Mouse (Mus musculus) hindbrain, postnatal 0 days (tissue): ENCODE data around the gene Olfr920. TPM values are rescaled to one million over a fixed set of nuclear protein-coding genes. Genes with fewer than 3 reads are reported as not detected.

Experiments used
- ATAC-seq: fragments of 200-750 bp; cut with Nextera tagmentation; 2 replicates; pipeline ENCODE4 v1.8.0; 2017; ENCODE audit warnings: mild to moderate bottlenecking, moderate TSS enrichment, moderate library complexity
- DNase-seq: peaks from one replicate; pipeline ENCODE4 v3.0.0-alpha.2; 2015; ENCODE audit warnings: low spot score
- H3K27ac ChIP-seq: fragments of 300-500 bp; sonication (generic); 2 replicates; pipeline ENCODE4 v1.5.1; 2014; ENCODE audit warnings: mild to moderate bottlenecking
- H3K27me3 ChIP-seq: fragments of 300-500 bp; sonication (generic); 2 replicates; pipeline ENCODE4 v1.6.1; 2014; ENCODE audit warnings: low read length, mixed read lengths; ENCODE audit not compliant: insufficient read depth
- H3K36me3 ChIP-seq: fragments of 300-500 bp; sonication (generic); 2 replicates; pipeline ENCODE4 v1.6.1; 2014; ENCODE audit warnings: low read length, mixed read lengths; ENCODE audit not compliant: insufficient read depth
- H3K4me1 ChIP-seq: fragments of 300-500 bp; sonication (generic); 2 replicates; pipeline ENCODE4 v1.6.1; 2014; ENCODE audit warnings: antibody characterized with exemption, low read length, mixed read lengths; ENCODE audit not compliant: insufficient read depth
- H3K4me2 ChIP-seq: fragments of 300-500 bp; sonication (generic); 2 replicates; pipeline ENCODE4 v1.6.1; 2014; ENCODE audit warnings: low read depth, mild to moderate bottlenecking, low read length, moderate library complexity, mixed read lengths
- H3K4me3 ChIP-seq: fragments of 300-500 bp; sonication (generic); 2 replicates; pipeline ENCODE4 v1.5.1; 2014; ENCODE audit warnings: low read length
- H3K9ac ChIP-seq: fragments of 300-500 bp; sonication (generic); replicated peaks from 2 replicates; pipeline ENCODE4 v1.6.1; 2014; ENCODE audit warnings: mild to moderate bottlenecking, low read length, moderate library complexity, mixed read lengths
- H3K9me3 ChIP-seq: fragments of 300-500 bp; sonication (generic); 2 replicates; pipeline ENCODE4 v1.6.1; 2016; ENCODE audit warnings: low read length, mixed read lengths
- CTCF ChIP-seq: IDR thresholded peaks from 2 replicates; pipeline ENCODE4 v1.5.1; 2016; ENCODE audit warnings: antibody characterized with exemption, control low read depth, low read depth
- WGBS: fragments of 180-500 bp; shearing (Covaris S2); extraction: QIAGEN DNeasy Blood & Tissue Kit; methylation state at CpG from one replicate; pipeline ENCODE4 v1.1.7; 2014; 5-methylcytosine and 5-hydroxymethylcytosine counted together
- polyA plus RNA-seq: library from polyadenylated mRNA; unstranded; fragments of >200 nt; fragmentation: Nextera tagmentation; extraction: Ambion mirVana; gene quantifications from 2 replicates; pipeline ENCODE4 v1.2.1, GENCODE M21; 2015
- total RNA-seq: library from RNA; depleted of rRNA; stranded (reverse); fragments of >200 nt; gene quantifications from 2 replicates; pipeline ENCODE4 v1.2.3, GENCODE M21; 2014; rRNA removed

The Olfr920 gene
- total RNA-seq, result 0.21 TPM in 1 of 2 replicates, not detected in the other
- 0.03 and 0.06 TPM in 2 replicates for polyA plus RNA-seq

DNA sequence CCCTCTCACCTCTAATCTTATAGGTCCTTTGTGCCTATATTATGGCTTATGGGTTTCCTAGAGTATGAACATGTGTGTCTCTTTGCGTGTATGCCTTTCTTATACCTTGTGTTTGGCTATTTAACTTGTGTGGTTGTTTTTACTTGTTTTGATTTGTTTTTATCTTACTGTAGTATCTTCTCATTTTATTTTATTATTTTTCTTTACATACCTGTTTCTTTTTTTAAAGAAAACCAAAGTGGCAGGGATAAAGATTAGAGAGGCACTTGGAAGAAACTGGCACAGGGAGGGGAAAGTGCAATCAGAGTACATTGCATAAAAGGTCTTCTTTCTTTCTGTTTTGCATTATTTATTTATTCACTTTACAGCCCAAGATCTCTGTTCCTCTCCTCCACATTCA is at the start of gene Olfr920:
Gene Olfr920, plus strand, starts transcription at position 301 of the 400 bp plus-strand sequence.
- H3K4me1 ChIP-seq, result no peaks in the 10 kb centered on the region
- H3K27ac ChIP-seq, result no peak within 1 kb of the TSS

DNA sequence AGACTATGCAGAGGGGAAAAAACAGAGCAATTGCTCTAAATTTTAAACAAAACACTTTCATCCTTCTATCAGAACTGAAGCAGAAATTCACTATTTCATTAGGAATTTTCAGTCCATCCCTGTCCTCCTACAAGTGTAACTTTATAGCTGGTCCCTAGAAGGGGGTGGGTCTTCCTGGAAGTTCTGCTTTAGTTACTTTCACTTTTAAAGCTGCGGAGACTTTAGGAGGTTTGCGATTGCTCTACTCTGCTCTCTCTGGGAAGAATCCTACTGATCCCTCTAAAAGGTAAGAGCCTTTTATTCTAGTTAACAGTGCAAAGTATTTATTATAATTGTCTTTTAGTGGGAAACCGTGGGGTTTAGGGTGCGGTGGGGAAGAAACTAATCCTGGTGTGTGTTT is 34.0 kb upstream of the Olfr920 start, which contains the start of gene Vwa5a:
Gene Vwa5a, plus strand, starts transcription at position 167 of the 400 bp plus-strand sequence.
- ATAC-seq, result peak; percentile 62; the same call in 1 of the 2 replicates
- TF ChIP-seq CTCF, result no peak

More for the DNA sequence above, at the start of gene Olfr920:
- no peaks in the 10 kb centered on the region for H3K36me3 ChIP-seq
- no peaks in the 10 kb centered on the region for H3K9me3 ChIP-seq
- H3K4me2 ChIP-seq, result no peak within 1 kb of the TSS
- no peak for ATAC-seq
- DNase-seq, result no peak
- no peak within 1 kb of the TSS for H3K9ac ChIP-seq
- 90% methylated on average over 1 of the region's 1 CpGs for WGBS
- no peak within 1 kb of the TSS for H3K4me3 ChIP-seq
- H3K27me3 ChIP-seq, result no peaks in the 10 kb centered on the region
- TF ChIP-seq CTCF, result no peak

DNA sequence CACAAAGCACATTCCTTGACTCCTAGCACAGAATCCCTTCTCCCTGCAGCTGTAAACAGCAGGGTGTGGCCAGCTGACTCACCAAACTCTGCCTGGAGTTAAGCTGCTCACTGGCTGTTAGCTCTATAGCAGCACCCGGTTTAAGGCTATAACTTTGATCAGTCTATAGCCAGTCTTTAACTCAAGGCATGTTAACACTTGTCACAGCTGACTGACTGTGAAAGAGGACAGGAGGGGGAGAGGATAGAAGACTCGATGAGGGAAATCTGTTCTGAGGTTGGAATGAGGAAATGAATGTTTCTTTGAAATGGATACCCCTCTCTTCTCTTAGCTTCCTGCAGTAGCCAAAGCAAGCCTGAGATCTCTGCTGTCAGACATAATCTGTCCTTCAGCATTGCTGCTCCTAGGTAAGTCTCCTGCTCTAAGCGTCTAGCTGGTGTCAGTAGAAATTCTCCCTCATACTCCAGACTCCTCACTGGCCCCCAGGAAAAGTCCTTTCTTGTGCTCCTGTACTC is 33.1 kb upstream of the Olfr920 start:
- H3K4me3 ChIP-seq, result peak overlapping the region; percentile 35
- whole genome bisulfite sequencing, result 6% methylated on average over 3 of the region's 3 CpGs
- H3K4me1 ChIP-seq, result no peaks in the 10 kb centered on the region
- peak overlapping the region; percentile 6; the same call in 1 of the 2 replicates for H3K9ac ChIP-seq
- DNase-seq (no peak), ATAC-seq (no peak)
- no peaks in the 10 kb centered on the region for H3K27me3 ChIP-seq
- no peak overlapping the region for H3K27ac ChIP-seq
- TF ChIP-seq CTCF, result no peak
- no peaks in the 10 kb centered on the region for H3K36me3 ChIP-seq
- peak overlapping the region; percentile 57 for H3K4me2 ChIP-seq
- no peaks in the 10 kb centered on the region for H3K9me3 ChIP-seq

More for the DNA sequence above, 34.0 kb upstream of the Olfr920 start, which contains the start of gene Vwa5a:
- Histone ChIP-seq H3K27ac (no peak within 1 kb of the TSS; the same call in 1 of the 2 replicates), H3K27me3 (no peaks in the 10 kb centered on the region), H3K4me3 (peak within 1 kb of the TSS; percentile 35), H3K4me2 (peak within 1 kb of the TSS; percentile 57), H3K4me1 (no peaks in the 10 kb centered on the region), H3K9ac (peak within 1 kb of the TSS; percentile 6; the same call in 1 of the 2 replicates), H3K9me3 (no peaks in the 10 kb centered on the region), H3K36me3 (no peaks in the 10 kb centered on the region)
- 6% methylated on average over 4 of the region's 4 CpGs for WGBS
- peak; percentile 59 for DNase-seq

DNA sequence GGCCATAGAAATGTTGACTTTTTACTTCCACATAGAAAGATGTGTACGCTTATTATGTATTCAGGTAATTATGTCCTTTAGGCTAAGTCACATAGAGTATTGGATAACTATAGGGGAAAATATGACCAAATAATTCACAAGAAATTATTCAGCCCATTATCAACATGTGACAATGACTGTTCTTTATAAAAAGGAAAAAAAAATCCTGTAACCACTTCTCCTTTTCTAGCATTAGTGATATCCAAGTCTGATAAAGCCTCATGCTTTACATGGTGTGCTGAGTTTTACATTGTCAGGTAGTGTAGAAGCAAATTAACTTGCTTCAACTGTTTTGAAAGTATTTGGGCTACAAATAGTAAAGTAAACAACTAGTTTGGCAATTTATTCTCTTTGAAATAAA is 28.1 kb upstream of the Olfr920 start:
- H3K9me3 ChIP-seq, result no peaks in the 10 kb centered on the region
- no peak for TF ChIP-seq CTCF
- H3K27me3 ChIP-seq, result no peaks in the 10 kb centered on the region
- no peak for DNase-seq
- no peaks in the 10 kb centered on the region for H3K4me1 ChIP-seq
- no peak overlapping the region for H3K9ac ChIP-seq
- ATAC-seq, result no peak
- H3K4me3 ChIP-seq, result no peak overlapping the region
- H3K27ac ChIP-seq, result no peak overlapping the region
- no peaks in the 10 kb centered on the region for H3K36me3 ChIP-seq
- 93% methylated on average over 1 of the region's 1 CpGs for WGBS
- no peak overlapping the region for H3K4me2 ChIP-seq

DNA sequence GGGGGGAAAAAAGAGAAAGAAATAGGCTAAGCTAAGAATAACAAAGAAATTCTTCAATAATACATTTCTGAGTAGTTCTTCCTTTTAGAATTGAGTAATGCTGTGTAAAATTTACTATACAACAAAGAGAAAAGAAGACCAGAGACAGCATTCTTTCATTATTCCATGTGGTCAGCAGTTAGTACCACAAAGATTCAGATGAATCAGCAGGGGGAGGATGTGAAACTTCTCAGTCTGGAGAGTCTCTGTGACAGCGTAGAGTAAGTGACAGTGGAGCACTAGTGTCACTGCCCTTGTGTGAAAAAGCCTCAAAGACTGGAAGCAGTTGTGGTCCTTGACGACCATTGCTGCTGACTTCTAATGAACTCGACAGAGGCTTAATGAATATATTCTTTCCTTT is 23.9 kb upstream of the Olfr920 start:
- Histone ChIP-seq H3K4me1 (no peaks in the 10 kb centered on the region), H3K9me3 (no peaks in the 10 kb centered on the region), H3K27me3 (no peaks in the 10 kb centered on the region), H3K27ac (no peak overlapping the region), H3K4me2 (no peak overlapping the region), H3K36me3 (no peaks in the 10 kb centered on the region), H3K9ac (no peak overlapping the region), H3K4me3 (no peak overlapping the region)
- WGBS, result 75% methylated on average over 3 of the region's 3 CpGs
- no peak for DNase-seq
- TF ChIP-seq CTCF, result no peak
- ATAC-seq, result no peak

DNA sequence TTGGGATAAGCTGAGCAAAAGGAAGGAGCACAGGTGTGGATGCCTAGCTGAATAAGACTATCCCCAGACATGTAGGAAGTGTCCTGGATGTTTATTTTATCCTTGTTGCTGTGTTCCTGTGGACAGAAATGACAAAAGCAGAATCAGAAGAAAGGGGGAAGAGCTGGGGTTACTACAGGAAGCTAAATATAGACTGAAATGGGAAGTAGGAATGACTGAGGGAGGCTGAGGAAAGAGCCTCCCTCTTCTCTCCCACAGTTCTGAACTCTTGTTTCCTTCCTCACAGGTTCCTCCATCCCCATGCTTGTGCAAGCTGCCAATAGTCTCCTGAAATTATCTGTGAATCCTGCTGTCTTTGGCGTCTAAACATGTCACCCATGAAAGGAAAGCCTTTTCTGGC is 10.7 kb upstream of the Olfr920 start:
- WGBS, result 67% methylated on average over 1 of the region's 1 CpGs
- H3K9ac ChIP-seq, result no peak overlapping the region
- no peaks in the 10 kb centered on the region for H3K4me1 ChIP-seq
- ATAC-seq (no peak), DNase-seq (no peak)
- H3K27ac ChIP-seq, result no peak overlapping the region
- no peak overlapping the region for H3K4me2 ChIP-seq
- H3K36me3 ChIP-seq, result 0 out of 2 replicates have a peak, but pooled peaks cover 3% of the 10 kb centered on the region
- no peak overlapping the region for H3K4me3 ChIP-seq
- no peak for TF ChIP-seq CTCF
- H3K9me3 ChIP-seq, result no peaks in the 10 kb centered on the region
- H3K27me3 ChIP-seq, result no peaks in the 10 kb centered on the region

DNA sequence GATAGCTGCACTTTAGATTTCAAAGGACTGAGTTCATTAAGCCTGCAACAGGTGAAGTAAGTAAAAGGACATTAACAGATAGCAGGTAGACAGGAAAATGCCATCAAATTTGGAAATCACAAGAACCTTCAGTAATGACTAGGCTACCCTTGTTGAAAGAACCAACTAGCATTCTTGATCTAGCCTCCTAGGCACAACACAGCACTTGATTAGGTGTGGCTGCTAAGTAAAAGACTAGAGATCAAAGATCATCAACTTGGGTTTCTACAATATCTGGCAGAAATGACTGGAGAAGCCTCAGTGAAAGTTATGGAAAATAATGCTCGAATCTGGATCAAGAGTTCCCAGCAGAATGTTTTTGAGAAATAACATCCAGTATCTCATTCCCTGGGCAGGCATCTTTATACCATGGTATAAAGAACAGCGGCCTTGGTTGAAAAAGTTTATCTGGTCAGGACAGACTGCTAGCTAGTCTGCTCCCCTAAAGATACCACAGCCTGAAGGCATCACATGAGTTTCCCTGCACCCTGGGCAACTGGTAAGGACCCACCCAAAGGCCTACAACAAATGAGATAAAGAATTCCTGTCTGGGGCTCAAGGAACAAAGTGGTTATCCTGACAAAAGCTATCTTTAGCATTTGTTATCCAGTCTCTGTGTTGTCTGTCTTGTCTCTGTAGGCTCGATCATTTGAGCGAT is 7.3 kb upstream of the Olfr920 start:
- H3K27ac ChIP-seq, result no peak overlapping the region
- H3K4me3 ChIP-seq, result no peak overlapping the region
- TF ChIP-seq CTCF, result no peak
- no peaks in the 10 kb centered on the region for H3K36me3 ChIP-seq
- no peak overlapping the region for H3K4me2 ChIP-seq
- no peak overlapping the region for H3K9ac ChIP-seq
- H3K9me3 ChIP-seq, result no peaks in the 10 kb centered on the region
- H3K4me1 ChIP-seq, result no peaks in the 10 kb centered on the region
- H3K27me3 ChIP-seq, result no peaks in the 10 kb centered on the region
- no peak for DNase-seq
- ATAC-seq, result no peak
- WGBS, result 94% methylated on average over 4 of the region's 4 CpGs
